Mouse (Mus musculus): ENCODE data around the gene Ifng.

DNA sequence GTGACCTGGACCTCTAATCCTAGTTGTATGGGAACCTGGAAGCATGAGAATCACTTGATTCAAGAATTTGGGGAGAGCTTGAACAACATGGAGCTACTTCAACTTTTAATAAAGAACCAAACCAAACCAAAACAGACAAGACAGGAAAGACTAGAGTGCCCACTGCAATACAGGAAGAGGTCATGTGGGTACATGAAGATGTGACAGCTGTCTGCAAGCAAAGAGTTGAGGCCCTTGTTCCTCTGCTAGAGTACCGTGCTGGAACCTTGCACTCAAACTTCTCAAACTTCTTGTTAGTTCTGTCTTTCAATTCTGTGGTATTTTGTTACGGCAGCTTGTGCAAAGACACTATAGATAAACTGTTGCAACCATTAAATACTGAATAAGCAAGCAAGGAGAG lies 36.5 kb downstream of the Ifng start:
- TF ChIP-seq TAL1 (IDR thresholded peaks at IDR 0.05; ENCODE audit: low read length) (no peak), GATA1 (IDR thresholded peaks at IDR 0.05; ENCODE audit: low read length) (no peak)
